Mouse (Mus musculus): ENCODE data around the gene Prkag2. TPM values are rescaled to one million over a fixed set of nuclear protein-coding genes. Genes with fewer than 3 reads are reported as not detected.

Gene Prkag2
- polyA plus RNA-seq, 1 experiment: not detected

DNA sequence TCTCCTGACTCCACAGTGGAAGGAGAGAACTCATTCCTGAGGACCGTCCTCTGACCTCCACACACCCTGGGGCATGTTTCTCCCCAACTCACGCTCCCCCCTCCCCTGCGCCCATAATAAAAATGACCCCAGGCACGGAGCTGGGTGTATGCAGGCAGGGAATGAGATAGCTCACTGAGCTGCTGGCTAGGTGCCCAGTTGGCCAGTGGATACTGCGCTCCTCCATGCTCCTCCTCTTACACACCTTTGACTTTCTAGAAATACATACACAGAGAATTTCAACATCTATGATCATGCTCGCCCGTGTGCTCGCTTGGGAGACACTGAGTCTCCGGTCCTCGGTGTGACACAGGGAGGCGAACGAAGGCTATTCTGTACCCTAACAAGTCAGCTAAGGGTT is 124.2 kb downstream of the Prkag2 start:
- no peak for TF ChIP-seq GATA1 (IDR thresholded peaks at IDR 0.05; ENCODE audit: low read length)

GRCm38 (mm10) chr5:24975100-24975499 is 125.3 kb downstream of the Prkag2 start:
- TF ChIP-seq GATA1 (IDR thresholded peaks at IDR 0.05; ENCODE audit: low read length): no peak

DNA sequence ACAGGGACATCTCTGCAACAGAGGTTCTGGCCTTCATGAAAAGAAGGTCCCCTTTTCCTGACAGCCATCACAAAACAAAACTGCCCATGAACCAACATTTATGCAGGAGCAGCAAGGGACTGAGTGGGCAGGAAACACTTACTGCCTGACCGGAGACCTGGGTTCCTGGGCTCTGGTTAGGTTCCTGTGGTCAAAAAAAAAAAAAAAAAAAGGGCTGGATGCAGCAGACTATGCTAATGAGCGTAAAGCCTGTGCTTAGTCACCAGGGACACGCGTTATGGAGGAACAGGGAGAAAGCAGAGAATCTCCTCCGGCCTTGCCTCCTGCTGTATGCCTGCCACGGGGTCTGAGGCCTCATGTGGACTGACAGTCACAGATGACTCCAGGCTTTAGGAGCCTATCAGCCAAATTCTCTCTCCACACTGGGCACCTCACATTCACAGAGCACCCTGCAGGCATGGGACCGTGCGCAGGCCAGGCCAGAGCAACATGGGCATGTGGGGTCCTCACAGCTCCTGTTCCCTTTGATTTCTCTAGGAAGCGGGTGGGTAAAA is 126.7 kb downstream of the Prkag2 start:
- TF ChIP-seq GATA1 (IDR thresholded peaks at IDR 0.05; ENCODE audit: low read length): no peak

DNA sequence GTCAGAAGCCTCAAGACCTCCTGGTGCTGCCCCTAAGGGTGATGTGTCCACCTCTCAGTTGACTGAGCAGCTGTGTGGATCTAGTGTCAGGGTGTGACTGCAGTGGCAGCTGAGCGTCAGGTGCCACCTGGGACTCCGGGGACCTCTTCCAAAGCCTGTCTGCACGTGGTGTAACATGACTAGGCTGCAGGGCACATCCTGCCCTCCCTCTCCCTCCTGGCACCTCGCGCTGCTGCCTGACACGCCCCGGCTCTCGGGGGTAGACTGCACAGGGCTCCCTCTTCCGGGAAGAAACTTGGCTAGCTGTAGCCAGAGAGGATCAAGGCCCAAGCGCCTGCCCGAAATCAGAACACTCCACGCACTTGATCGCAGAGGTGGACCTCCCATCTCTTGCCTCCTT is 127.2 kb downstream of the Prkag2 start:
- TF ChIP-seq GATA1 (IDR thresholded peaks at IDR 0.05; ENCODE audit: low read length): no peak

DNA sequence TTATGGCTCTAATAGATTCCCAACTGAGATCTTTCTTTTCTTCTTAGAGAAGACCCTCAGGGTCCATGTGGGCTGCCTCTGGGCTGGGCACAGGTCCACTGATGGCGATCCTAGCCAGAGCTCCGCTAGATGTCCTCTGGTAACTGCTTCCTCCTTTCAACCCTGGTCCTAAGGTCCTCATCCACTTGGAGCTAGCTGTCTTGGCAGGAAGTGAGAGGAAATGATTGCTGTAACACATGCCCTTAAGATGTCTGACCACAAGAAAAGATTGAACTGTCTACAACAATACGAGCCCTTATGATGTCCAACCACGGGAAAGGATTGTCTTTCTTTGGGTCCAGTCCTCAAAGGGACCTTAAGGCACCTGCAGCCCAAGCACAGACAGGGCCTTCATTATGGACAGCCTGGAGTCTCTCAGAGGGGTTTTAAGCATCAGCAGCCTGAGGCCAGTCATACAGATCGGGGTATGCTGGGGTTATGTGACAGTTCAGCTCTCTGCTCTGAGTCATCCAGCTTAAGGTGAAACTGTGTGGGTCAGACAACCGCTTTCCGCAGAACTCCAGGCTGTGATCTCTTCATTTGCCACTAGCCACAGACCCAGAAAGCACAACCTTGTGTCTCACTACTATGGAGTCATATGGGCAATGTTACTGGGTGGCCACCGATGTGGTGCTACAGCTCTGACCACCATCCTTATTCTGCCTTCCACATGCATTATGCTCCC is 129.7 kb downstream of the Prkag2 start:
- TF ChIP-seq GATA1 (IDR thresholded peaks at IDR 0.05; ENCODE audit: low read length): no peak

DNA sequence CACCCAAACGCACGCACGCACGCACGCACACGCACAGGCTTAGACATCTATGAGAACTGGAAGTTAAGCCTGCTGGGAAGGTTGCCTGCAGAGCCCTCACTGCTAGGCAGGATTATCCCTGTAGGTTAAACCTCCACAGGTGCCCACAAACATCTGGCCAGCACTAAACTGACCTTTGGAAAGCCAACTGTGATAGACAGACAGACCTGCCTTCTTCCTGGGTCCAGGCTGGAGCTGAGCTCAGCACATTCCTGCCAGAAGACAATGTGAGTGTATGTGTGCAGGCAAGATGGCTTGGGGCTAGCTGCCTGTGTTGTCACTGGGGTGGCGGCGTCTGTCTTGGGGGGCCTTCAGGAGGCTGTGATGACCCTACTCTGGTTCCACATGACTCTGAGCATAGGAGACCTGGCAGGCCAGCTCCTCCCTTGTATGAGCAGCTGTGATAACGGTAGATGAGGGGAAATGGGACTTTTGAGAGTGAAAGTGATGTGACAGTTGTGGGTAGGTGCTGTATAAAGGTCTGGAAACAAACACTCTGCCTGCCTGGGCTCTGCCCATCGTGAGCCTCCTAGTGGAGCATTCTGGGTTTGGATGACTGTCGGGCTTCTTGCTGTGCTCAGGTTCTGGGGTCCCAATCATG is 131.1 kb downstream of the Prkag2 start:
- no peak for TF ChIP-seq GATA1 (IDR thresholded peaks at IDR 0.05; ENCODE audit: low read length)

DNA sequence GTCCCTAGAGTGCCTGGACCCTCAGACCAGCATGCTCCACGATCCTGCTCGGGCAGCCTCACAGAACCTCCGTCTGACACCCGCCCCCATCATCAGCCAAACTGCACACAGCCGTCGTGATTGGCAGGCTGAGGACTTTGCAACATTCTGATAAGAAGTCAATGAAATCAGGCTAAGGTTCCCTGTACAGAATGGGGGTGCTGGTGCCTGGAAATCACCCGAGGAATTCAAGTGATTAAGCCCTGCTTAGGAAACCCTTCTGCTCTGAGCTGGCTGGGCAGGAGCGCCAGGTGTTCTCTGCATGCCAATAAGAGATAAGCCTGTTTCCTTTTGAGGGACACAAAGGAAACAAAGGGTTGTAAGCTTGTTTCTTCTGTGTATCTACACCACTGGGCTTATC is 131.7 kb downstream of the Prkag2 start:
- no peak for TF ChIP-seq GATA1 (IDR thresholded peaks at IDR 0.05; ENCODE audit: low read length)

DNA sequence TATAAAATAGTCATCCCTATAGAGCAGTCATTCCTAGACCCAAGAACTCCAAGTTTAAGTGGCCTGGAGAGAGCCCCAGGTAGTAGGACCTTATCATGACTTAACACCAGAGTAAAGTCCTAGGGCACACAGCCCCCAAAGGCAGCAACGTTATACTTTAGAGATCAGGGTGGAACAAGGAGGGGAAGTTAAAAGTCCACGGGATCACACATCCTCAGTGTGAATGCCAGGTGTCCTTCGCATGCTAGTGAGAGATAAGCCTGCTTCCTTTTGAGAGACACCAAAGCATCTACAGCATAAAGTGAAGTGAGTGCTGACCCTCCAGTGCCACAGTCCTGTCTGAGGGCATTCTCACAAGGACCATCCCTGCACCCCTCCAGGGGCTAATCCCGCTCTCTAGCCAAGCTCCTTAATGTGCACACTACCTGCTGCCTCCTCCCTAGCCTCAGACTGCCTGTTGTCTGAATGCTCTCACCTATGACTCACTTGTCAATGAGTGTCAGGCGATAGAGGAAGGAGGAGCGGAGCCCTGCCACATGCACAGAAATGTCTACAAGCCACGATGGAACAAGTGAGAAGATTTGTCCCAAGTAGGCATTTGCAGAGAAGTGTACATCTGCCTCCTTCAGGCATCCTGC is 132.4 kb downstream of the Prkag2 start:
- no peak for TF ChIP-seq GATA1 (IDR thresholded peaks at IDR 0.05; ENCODE audit: low read length)

- no peak for TF ChIP-seq GATA1 (IDR thresholded peaks at IDR 0.05; ENCODE audit: low read length)
These were observed 136.7 kb downstream of the Prkag2 start for GRCm38 (mm10) chr5:24963776-24964175.

DNA sequence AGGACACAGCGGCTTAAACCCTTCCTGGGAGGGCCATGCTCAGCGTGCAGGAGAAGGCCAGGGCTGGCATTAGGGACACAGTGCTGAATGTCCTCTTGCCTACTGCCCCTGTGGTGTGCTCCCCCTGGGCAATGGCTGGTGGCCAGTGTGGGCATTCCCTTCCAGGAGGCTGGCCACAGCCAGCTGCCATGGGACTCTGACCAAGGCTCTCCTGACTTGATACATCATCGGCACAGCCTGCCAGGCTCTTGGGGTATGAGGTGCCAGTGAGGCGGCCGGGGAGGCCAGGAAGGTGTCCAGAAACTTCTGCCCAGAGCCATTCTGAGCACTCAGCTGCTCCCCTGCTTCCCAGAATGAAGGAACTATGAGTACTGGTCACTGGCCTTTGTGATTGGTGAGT is 139.7 kb downstream of the Prkag2 start:
- no peak for TF ChIP-seq GATA1 (IDR thresholded peaks at IDR 0.05; ENCODE audit: low read length)

DNA sequence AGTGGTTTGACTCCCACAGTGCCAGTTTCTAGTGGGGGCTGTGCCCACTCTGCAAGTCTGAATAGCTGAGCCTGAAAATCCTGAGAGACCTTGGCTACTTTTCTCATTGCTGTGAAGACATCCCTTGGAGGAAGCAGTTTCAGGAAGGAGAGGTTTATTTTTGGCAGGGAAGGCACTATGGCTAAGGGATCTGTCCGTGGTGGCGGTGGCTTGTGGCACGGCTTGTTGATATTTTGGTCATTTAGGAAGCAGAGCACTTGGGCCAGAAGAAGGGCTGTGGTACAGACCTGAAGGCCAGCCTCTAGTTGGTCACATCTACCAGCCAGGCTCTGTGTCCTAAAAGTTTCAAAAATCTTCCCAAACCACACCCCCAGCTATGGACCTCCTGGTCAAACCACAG is 140.7 kb downstream of the Prkag2 start:
- no peak for TF ChIP-seq GATA1 (IDR thresholded peaks at IDR 0.05; ENCODE audit: low read length)

GRCm38 (mm10) chr5:24958596-24958995 is 141.8 kb downstream of the Prkag2 start:
- TF ChIP-seq GATA1 (IDR thresholded peaks at IDR 0.05; ENCODE audit: low read length): no peak

DNA sequence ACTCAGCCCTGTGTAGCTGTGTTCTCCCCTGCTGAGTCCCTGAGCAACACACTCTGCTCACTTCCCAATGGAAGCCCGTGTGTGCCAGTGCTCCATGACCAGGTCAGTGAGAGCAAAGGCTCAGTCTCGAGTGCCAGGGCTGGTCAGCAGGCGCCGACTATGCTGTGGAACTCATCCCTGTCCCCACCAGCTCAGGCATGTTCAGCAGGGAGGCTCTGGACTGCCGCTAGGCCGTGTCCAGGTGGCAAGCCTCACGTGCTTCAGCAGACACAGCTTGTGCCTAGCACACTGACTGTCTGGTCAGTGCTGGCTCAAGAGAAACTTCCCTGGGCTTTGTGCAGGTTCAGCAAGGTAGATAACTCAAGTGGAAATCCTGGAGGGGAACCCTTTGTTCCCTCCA is 143.6 kb downstream of the Prkag2 start:
- no peak for TF ChIP-seq GATA1 (IDR thresholded peaks at IDR 0.05; ENCODE audit: low read length)

GRCm38 (mm10) chr5:24952842-24953741 is 147.3 kb downstream of the Prkag2 start:
- no peak for TF ChIP-seq GATA1 (IDR thresholded peaks at IDR 0.05; ENCODE audit: low read length)

DNA sequence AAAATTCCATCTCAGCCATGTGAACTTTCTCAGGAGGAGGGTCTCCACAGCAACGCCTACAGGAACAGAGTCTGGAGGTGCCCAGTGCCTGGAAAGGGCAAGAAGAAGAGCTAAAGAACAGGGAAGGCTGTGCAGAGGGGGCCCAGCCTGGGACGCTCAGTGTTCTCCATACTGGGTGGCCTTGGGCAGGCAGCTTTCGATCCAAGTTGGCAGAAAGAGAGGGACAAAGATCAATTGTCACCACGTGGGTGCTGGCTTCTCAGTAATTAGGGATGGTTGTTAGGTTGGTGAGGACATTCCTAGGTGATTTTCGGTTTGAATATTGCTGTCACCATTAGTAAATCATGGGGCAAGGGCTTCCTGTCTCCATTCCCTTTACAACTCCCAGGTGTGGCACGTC is 148.2 kb downstream of the Prkag2 start:
- no peak for TF ChIP-seq GATA1 (IDR thresholded peaks at IDR 0.05; ENCODE audit: low read length)

Data from G1E-ER4 (cell line).